Mouse (Mus musculus): ENCODE data around the gene Slc26a9. TPM values are rescaled to one million over a fixed set of nuclear protein-coding genes. Genes with fewer than 3 reads are reported as not detected.

Gene Slc26a9
- polyA plus RNA-seq, 1 experiment from 2014 or later, result not detected

DNA sequence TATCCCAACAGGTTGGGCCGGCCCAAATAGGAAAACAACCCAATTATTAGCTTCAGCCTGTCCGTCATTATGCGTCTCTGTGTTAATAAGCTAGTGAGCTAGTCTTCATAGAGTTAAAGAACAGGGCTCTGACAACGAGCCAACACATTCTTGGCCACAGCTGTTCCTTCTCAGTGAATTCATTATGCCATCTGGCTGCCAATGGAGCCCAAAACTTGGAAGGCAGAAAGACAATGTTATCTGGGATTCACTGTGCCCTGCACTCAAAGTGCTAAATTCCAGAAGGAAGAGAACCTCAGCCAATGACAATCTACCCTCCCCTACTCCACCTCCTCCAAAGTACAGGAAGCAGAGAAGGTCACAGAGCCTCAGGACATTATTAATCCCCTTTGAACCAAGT, 26.8 kb downstream of the Slc26a9 start:
- TF ChIP-seq EP300 (IDR thresholded peaks at IDR 0.05; ENCODE audit: low read depth) (no peak), CTCF (IDR thresholded peaks at IDR 0.05; ENCODE audit: low read depth) (no peak)
- H3K9ac ChIP-seq (replicated peaks), result no peak overlapping the region
- H3K9me3 ChIP-seq (ENCODE audit: low read length), result no peaks in the 10 kb centered on the region
- ATAC-seq, result no peak
- no peak for DNase-seq
- no peak overlapping the region for H3K27ac ChIP-seq (ENCODE audit: low read depth)
- WGBS (ENCODE audit: insufficient replicate concordance), result 75% methylated on average over 4 of the region's 4 CpGs
- H3K4me1 ChIP-seq (ENCODE audit: insufficient read depth), result no peaks in the 10 kb centered on the region
- no peak overlapping the region for H3K4me2 ChIP-seq (ENCODE audit: low read depth, low read length)
- no peak overlapping the region for H3K4me3 ChIP-seq (ENCODE audit: low read depth, low read length)
- H3K27me3 ChIP-seq (ENCODE audit: insufficient read depth, low read length), result no peaks in the 10 kb centered on the region
- no peaks in the 10 kb centered on the region for H3K36me3 ChIP-seq (replicated peaks; ENCODE audit: insufficient read depth, low read length)

DNA sequence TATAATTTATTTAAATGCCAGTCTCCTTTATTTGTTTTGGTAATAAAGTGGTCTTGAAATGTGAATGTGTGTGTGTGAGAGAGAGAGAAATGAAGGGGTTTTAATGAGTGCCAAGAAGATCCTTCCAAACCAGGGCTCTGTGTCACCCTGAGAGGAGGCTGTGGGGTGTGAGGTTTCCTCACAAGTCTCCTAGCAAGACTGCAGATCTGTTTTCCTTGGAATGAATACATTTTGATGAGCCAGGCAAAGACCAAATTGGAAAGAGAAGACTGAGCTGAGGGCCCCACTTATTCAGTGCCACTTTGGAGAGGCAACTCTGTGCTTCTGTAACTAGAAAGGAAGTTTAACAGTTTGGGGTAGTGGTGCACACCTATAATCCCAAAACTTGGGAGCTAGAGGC, 27.6 kb downstream of the Slc26a9 start:
- no peak for ATAC-seq
- Histone ChIP-seq H3K4me2 (ENCODE audit: low read depth, low read length) (no peak overlapping the region), H3K4me1 (ENCODE audit: insufficient read depth) (no peaks in the 10 kb centered on the region)

DNA sequence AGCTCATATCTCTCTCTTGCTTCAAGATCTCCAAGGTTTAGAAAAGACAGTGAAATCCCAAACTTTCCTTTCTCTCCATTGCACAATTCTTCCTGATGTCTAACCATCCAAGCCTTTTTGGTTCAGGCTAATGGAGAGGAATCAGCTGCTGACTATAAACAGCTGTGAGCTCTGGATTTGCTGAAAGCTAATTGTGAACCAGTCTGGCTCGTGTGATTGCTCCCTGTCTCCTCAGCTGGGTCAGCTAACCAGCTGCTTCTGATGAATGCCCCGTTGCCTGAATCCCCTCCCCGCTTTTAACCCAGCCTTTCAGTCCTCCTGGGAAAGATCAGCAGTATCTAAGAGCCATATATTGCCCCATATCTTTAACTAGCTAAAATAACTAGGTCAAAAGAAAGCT, 50.8 kb downstream of the Slc26a9 start:
- DNase-seq (no peak), ATAC-seq (no peak)
- no peak for TF ChIP-seq CTCF (IDR thresholded peaks at IDR 0.05; ENCODE audit: low read depth)
- TF ChIP-seq EP300 (IDR thresholded peaks at IDR 0.05; ENCODE audit: low read depth), result no peak
- Histone ChIP-seq H3K9ac (replicated peaks) (no peak overlapping the region), H3K36me3 (replicated peaks; ENCODE audit: insufficient read depth, low read length) (no peaks in the 10 kb centered on the region), H3K4me2 (ENCODE audit: low read depth, low read length) (no peak overlapping the region), H3K27me3 (ENCODE audit: insufficient read depth, low read length) (0 out of 2 replicates have a peak, but pooled peaks cover 7% of the 10 kb centered on the region), H3K27ac (ENCODE audit: low read depth) (no peak overlapping the region), H3K9me3 (ENCODE audit: low read length) (no peaks in the 10 kb centered on the region), H3K4me3 (ENCODE audit: low read depth, low read length) (no peak overlapping the region), H3K4me1 (ENCODE audit: insufficient read depth) (peaks cover 3% of the 10 kb centered on the region; the same call in 1 of the 2 replicates)
- WGBS (ENCODE audit: insufficient replicate concordance), result 59% methylated on average over 3 of the region's 3 CpGs

More for the DNA sequence above, 27.6 kb downstream of the Slc26a9 start:
- no peak overlapping the region for H3K27ac ChIP-seq (ENCODE audit: low read depth)
- H3K36me3 ChIP-seq (replicated peaks; ENCODE audit: insufficient read depth, low read length), result no peaks in the 10 kb centered on the region
- H3K4me3 ChIP-seq (ENCODE audit: low read depth, low read length), result no peak overlapping the region
- TF ChIP-seq CTCF (IDR thresholded peaks at IDR 0.05; ENCODE audit: low read depth), result no peak
- no peak for TF ChIP-seq EP300 (IDR thresholded peaks at IDR 0.05; ENCODE audit: low read depth)
- H3K9me3 ChIP-seq (ENCODE audit: low read length), result no peaks in the 10 kb centered on the region
- no peaks in the 10 kb centered on the region for H3K27me3 ChIP-seq (ENCODE audit: insufficient read depth, low read length)
- no peak overlapping the region for H3K9ac ChIP-seq (replicated peaks)
- no peak for DNase-seq

DNA sequence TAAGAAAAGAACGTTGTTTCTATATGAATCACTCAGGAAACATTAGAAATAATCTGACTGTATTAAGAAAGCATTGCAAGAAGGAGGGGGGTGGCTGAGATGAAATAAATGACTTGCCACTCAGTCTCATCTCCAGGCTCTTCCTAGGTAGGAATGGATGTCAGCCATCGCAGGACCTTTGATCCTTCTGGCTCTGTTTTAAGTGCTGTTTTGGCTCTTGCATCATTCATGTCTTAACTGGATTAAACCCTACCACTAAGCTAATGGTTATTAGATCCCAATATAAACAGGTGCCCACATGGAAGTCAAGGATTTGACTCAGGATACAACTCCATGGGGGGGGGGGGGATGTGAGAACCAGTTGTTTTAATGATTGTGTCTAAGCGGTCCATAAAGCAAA, 51.3 kb downstream of the Slc26a9 start:
- TF ChIP-seq EP300 (IDR thresholded peaks at IDR 0.05; ENCODE audit: low read depth) (no peak), CTCF (IDR thresholded peaks at IDR 0.05; ENCODE audit: low read depth) (no peak)
- Histone ChIP-seq H3K27ac (ENCODE audit: low read depth) (no peak overlapping the region), H3K4me3 (ENCODE audit: low read depth, low read length) (no peak overlapping the region), H3K4me2 (ENCODE audit: low read depth, low read length) (no peak overlapping the region), H3K27me3 (ENCODE audit: insufficient read depth, low read length) (0 out of 2 replicates have a peak, but pooled peaks cover 7% of the 10 kb centered on the region), H3K9ac (replicated peaks) (no peak overlapping the region), H3K4me1 (ENCODE audit: insufficient read depth) (peaks cover 3% of the 10 kb centered on the region; the same call in 1 of the 2 replicates), H3K36me3 (replicated peaks; ENCODE audit: insufficient read depth, low read length) (no peaks in the 10 kb centered on the region), H3K9me3 (ENCODE audit: low read length) (no peaks in the 10 kb centered on the region)
- ATAC-seq (no peak), DNase-seq (no peak)
- 74% methylated on average over 3 of the region's 3 CpGs for WGBS (ENCODE audit: insufficient replicate concordance)

DNA sequence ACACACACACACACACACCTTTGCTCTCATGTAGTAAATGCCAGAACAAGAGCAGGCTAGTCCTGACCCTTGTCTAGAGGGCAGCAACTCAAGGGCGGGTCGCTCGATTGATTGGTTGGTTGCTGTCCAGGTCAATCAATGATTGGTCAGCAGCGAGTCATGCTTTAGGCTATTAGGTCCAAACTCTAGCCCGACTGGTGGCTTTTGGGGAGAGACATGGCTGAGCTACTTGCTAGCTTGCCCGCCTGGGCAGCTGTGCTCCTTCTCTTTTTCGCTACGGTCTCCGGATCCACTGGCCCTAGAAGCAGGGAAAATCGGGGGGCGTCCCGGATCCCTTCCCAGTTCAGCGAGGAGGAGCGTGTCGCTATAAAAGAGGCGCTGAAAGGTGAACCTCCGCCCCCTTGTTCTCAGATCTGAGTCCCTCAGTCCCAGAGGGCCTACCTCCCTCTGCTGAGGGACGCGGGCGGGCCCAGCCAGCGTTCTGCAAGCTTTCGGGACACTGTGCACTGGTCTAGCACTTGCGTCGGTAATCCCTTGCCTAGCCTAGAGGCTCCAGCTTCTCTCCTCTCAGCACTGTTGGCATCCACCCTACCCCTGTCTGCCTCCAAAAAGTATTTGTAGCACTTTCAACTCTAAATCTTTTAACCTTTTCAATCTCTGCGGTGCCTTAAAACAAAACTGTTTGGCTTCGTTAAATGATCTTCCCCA, 53.5 kb downstream of the Slc26a9 start, which contains the start of gene Pm20d1:
TSS of gene Pm20d1 (plus strand) at position 180 of the 708 bp plus-strand sequence.
- Histone ChIP-seq H3K9ac (replicated peaks) (peak within 1 kb of the TSS; percentile 51), H3K4me2 (ENCODE audit: low read depth, low read length) (peak within 1 kb of the TSS; percentile 44), H3K4me3 (ENCODE audit: low read depth, low read length) (peak within 1 kb of the TSS; percentile 37), H3K9me3 (ENCODE audit: low read length) (no peaks in the 10 kb centered on the region), H3K27ac (ENCODE audit: low read depth) (peak within 1 kb of the TSS; percentile 89), H3K4me1 (ENCODE audit: insufficient read depth) (peaks cover 3% of the 10 kb centered on the region; the same call in 1 of the 2 replicates), H3K27me3 (ENCODE audit: insufficient read depth, low read length) (0 out of 2 replicates have a peak, but pooled peaks cover 7% of the 10 kb centered on the region), H3K36me3 (replicated peaks; ENCODE audit: insufficient read depth, low read length) (no peaks in the 10 kb centered on the region)
- DNase-seq, result peak; percentile 72
- no peak for TF ChIP-seq EP300 (IDR thresholded peaks at IDR 0.05; ENCODE audit: low read depth)
- TF ChIP-seq CTCF (IDR thresholded peaks at IDR 0.05; ENCODE audit: low read depth), result no peak
- ATAC-seq, result peak; percentile 99
- 7% methylated on average over 26 of the region's 26 CpGs for WGBS (ENCODE audit: insufficient replicate concordance)

DNA sequence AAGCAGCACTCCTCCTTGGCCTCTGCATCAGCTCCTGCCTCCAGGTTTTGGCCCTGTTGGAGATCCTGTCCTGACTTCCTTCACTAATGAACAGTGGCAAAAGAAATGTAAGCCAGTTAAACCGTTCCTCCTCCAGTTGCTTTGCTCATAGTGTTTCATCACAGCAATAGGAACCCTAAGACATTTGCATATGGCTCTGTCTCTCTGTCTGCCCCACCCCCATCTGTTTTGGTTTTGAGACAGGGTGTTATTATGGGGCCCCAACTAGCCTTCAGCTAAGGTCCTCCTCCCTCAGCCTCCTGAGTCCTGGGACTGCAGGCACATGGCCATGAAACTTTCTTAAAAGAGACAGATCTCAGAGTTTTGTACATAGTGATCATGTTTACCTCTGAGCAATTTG, 56.2 kb downstream of the Slc26a9 start:
- H3K4me3 ChIP-seq (ENCODE audit: low read depth, low read length), result no peak overlapping the region
- TF ChIP-seq EP300 (IDR thresholded peaks at IDR 0.05; ENCODE audit: low read depth), result no peak
- DNase-seq (no peak), ATAC-seq (no peak)
- H3K27me3 ChIP-seq (ENCODE audit: insufficient read depth, low read length), result 0 out of 2 replicates have a peak, but pooled peaks cover 7% of the 10 kb centered on the region
- no peak overlapping the region for H3K4me2 ChIP-seq (ENCODE audit: low read depth, low read length)
- no peak overlapping the region for H3K9ac ChIP-seq (replicated peaks)
- 29% methylated on average over 1 of the region's 1 CpGs for WGBS (ENCODE audit: insufficient replicate concordance)
- peaks cover 3% of the 10 kb centered on the region; the same call in 1 of the 2 replicates for H3K4me1 ChIP-seq (ENCODE audit: insufficient read depth)
- H3K27ac ChIP-seq (ENCODE audit: low read depth), result no peak overlapping the region
- H3K36me3 ChIP-seq (replicated peaks; ENCODE audit: insufficient read depth, low read length), result no peaks in the 10 kb centered on the region
- no peaks in the 10 kb centered on the region for H3K9me3 ChIP-seq (ENCODE audit: low read length)
